Mouse (Mus musculus): ENCODE results near the gene Rab8a.

- TF ChIP-seq CTCF (IDR thresholded peaks at IDR 0.05; ENCODE audit: insufficient read depth, low read length) = no peak
- TF ChIP-seq POLR2A (IDR thresholded peaks at IDR 0.05; ENCODE audit: borderline replicate concordance, extremely low read depth, low read depth, low read length) = no peak
These were observed 42.4 kb upstream of the Rab8a start for GRCm38 (mm10) chr8:72118616-72119015.
